Mouse (Mus musculus) CD4-positive helper T cell, adult 2 months (primary cell): ENCODE data around the gene Camk2b.

Source experiments
- DNase-seq: peaks from one replicate; pipeline ENCODE4 v3.0.0-alpha.2; 2012; ENCODE audit warnings: low read depth, missing footprints, low spot score

Gene Camk2b

DNA sequence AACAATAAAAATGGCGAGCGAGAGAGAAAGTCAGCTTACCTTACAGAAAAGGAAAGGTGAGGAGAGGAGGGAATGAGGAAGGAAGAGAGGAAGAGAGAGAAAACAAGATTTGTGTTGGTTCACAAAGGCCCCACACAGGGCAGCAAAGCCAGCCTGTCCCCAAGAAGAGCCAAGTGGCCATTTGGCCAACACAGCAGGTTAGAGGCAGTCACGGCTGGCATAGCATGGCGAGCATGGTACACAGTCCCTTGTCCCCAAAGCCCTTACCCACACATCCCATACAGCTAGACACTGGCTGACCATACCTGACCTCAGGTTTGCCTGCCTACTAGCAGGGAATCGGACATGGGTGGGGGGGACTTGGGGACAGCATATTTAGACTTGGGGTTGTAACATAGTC, 82.5 kb downstream of the Camk2b start:
- DNase-seq, result no peak

DNA sequence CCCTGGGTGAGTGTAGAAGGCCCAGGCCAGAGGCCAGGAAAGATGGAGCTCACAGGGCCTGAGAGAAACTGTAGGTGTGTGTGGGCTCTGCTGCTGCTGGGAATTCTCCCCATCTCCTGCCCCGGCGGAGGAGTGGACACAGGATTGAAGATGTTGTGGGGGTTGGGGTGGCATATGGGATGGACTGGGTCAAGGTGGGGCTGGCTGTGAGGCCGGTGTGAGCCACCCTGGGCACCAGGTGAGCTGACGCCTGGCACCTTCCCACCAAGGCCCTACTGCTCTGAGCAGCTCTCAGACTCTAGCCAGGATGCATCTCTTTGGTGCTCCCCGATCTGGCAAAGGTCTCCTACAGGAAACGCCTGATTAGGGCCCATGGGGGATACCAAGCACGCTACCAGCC, 84.8 kb downstream of the Camk2b start:
- DNase-seq, result no peak

DNA sequence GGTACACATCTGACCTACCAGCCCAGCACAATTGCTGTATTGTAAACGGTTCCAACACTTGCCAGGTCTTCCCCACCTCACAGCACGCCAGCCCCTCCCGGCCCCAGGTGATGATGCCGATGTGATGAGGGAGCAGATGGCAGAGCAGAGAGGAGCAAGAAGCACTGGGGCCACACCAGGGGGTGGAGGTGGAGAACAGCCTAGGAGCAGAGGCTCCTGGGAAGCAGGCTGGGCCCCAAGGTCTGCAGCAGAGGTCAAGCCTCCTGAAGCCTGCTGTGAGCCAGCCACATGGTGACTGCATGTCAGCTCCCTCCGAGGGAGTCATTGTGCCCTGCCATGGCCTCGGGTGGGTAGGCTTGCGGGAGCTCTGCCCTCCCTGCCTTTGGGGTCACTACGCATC, 85.6 kb downstream of the Camk2b start:
- no peak for DNase-seq

DNA sequence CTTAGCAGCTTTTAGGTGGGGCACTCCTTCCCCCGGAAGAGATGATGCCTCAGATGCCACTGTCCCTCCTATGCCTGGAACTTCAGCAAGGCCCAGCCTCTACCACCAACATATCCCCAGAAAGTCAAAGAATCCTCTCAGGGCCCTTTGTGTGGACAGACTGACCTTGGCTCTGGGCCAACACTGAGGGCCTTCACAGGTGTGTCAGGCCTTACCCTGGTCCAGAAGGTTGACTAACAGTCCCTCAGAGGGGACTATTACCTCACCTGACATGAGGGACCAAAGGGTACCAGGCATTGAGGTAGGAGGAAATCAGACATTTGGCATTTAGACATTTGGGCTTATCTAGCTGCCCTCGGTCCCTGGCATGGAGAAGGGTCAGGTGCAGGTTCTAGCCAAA, 86.1 kb downstream of the Camk2b start:
- no peak for DNase-seq

DNA sequence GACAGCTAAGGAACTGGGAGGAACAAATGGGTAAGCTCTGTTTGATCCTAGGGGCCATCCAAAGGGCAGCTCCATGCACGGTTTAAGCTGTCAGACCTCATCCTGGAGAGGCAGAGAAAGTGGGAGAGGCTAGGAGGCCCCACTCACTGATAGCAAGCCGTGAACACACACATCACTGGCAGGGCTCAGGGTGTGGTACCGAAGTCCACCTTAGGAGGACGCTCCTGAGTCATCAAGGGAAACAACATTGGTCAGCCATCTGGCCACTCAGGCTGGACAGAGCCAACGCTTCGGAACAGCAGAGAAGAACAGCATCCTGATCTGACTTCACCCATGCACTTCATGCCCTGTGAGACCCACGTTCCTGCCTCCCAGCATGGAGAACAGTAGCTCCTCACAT, 87.1 kb downstream of the Camk2b start:
- DNase-seq, result no peak

DNA sequence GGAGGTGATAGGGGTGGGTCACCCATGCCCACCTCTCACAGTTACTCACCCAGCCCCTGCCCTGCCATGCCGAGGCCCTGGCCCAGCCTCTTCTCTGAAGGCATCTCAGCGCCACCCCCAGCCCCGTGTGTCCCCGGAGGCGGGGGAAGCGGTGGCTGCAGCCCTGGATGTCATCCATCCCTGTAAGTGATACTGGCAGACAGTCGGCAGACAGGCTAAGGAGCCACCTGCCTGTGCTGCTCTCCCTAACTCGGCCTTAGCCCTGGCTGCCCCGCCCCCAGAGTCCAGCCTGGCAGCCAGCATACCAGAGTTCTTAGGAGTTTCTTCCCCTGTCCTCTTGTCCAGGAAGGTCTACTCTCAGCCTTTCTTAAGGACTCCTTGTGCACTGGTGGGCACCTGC, 90.1 kb downstream of the Camk2b start:
- no peak for DNase-seq

DNA sequence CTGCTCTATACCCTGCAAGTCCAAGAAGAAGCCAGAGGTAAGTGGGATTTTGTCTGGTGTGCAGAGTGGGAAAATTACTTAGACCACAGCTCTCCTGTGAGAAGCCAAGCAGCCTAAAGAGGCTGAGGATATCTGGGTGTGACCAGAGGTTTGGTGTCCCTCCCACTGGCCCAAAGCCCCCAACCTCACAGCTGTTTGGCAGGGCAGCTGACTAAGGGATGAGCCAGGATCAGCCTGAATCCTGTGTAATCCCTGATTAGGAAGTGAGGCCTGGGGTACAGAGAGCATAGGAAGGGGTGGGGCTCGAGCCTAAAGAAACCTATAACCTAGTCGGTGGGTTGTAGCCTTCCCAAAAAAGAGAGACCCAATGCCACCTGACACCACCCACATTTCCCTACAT, 91.1 kb downstream of the Camk2b start:
- no peak for DNase-seq

DNA sequence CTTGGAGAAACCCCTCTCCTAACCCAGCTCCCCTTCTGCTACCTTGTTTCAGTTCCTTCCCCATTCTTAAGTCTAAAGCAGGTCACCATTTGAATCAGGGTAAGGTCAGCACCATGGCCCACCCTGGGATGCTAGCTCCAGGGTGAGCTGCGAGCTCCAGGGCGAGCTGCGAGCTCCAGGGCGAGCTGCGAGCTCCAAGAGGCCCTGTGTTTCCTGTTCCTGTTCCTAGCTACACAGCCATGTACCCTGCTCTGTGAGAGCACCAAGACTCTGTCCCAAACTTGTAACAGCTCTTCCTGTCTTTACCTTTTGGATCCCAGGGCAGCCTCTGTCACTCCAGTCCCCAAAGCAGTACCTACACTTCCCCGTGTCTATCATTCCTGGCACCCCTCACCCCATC, 92.1 kb downstream of the Camk2b start:
- DNase-seq, result no peak

DNA sequence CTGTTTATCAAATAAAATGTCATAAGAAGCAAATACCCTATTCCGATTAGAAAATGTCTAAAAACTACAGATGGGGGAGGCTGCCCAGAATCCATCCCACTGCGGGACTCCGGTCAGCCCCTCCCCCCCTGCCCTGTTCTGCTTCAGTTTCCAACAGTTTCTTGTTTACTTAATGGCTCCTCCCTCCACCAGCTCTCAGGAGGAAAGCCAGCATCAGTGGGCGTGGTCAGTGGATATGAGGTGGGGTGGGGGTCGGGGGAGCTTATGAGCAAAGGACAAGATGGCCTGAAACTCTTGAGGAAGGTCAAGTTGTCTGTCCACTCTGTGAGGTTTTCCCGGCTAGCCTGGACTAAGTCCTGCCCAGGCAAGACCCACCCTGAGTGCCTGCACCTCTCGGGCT, 93.0 kb downstream of the Camk2b start:
- DNase-seq, result no peak

DNA sequence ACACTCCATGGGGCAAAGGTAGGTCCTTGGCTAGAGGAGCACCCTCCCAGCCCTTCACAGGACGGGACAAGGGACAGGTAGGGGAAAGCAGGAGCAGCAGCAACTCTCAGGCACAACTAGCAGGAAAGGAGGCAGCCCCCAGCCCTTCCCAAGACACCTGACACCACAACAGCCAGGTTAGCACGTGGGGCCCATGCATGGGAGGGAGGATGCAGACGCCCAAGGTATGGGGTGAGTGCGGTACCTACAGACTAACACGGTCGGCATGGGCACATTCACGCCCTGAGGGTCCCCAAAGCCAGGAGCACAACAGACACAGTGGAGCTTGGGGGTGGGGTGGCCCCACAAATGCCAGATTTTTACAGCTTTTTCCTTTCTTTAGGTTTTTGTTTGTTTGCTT, 95.0 kb downstream of the Camk2b start:
- no peak for DNase-seq

DNA sequence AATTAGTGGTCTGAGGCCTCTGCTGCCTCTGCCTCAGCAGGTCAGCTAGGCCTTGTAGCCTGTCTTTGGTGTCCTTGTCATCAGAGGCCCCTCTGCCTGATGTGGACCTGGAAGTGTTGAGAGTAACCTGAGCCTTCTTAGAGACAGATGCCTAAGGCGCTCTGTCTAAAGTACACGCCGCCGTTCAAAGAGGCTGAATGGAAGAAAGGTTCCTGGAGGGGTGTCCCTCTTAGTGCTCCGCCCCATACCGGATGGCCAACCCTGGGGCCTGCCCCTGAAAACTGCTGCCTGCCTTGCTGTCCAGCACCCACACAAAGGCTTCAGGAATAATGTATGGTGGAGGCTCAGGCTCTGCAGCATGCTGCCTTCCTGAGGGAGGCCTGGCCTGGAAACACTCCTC, 97.9 kb downstream of the Camk2b start:
- DNase-seq, result no peak

DNA sequence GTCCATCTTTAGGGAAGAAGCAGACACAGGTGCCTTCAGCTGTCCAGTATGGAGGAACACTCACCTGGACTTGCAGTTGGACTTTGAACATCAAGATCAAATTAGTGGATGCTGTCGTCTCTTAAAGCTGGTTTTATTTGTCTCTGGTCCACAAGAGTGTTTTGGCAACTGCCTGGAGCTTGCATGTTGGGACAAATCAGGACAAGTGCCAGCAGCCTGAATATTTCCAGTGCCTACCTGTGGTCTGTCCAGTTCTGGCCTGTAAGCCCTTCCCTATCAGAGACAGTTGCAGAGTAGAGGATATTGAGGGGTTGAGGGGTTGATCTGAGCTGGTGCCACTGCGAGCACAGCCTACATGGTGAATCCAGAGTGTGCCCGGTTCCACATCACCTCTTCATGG, 99.4 kb downstream of the Camk2b start:
- DNase-seq, result no peak

DNA sequence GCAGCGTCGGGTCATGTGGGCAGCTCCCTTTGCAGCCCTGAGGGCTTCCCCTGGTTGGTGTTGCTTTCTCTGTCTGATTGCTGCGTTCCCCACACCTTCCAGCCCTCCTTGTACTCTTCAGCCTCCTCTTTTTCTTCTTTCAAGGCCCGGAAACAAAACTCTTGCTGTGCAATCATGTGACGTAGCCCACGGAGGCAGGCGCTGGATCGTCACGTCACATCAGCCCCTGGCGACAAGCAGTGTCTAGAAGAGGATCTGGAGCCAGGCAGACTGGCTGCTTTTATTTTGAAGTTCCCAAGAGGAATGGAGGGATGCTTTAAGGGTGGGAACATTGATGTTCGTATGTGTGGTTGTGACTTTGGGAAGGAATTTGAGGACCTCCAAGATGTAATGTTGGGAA, 100.3 kb downstream of the Camk2b start:
- DNase-seq, result no peak

DNA sequence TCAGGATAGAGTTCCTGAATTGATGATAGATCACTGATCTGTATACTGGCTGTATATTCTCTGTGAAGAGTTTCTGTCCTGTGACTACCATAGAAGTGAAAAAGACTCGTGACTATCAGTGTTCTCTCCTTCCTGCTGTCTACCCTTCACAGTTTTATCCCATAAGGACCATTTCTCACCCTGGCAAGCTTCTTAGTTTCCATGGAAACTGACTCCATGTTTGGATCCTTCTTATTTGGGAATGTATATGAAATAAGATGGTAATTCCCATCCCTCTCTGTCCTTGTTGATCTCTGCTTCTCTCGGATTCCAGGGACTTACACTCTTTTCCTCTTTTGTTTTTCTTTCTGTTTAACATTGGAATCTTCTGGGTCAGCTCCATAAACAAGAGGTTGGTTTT, 106.1 kb downstream of the Camk2b start:
- DNase-seq, result no peak

DNA sequence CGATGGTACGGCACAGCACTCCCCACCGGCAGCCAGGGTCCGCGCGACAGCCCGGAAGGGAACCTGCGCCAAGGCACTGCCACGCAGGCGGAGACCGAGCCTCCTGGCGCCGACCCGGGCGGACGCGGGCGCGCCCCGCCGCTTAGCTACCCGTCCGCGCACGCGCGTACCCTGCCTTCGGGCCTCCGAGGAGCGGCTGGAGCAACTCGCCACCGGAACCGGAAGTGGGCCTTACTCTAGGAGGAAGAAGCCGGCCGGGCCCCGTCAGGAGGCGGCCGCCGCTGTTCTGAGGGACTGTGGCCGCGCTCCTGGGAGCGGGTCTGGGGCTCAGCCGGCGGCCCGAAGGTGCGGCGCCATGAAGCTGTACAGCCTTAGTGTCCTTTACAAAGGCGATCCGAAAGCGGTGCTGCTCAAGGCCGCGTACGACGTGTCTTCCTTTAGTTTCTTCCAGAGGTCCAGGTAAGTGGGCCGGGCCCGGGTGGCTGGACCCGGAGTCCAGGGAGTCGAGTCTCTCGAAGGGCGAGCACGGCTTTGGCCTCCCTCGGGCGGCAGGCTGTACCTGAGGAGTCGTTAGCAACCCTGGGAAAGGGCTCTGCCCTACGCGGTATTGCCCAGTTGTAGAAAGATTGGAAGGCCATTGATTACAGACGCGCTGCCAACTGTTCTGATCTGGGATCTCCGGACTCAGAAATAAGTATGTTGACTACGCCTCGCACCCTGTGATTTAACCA, 110.5 kb downstream of the Camk2b start, which contains the start of gene Ykt6:
Gene Ykt6 (plus strand): TSS at position 148 of the 731 bp plus-strand sequence.
- DNase-seq, result peak; percentile 89

DNA sequence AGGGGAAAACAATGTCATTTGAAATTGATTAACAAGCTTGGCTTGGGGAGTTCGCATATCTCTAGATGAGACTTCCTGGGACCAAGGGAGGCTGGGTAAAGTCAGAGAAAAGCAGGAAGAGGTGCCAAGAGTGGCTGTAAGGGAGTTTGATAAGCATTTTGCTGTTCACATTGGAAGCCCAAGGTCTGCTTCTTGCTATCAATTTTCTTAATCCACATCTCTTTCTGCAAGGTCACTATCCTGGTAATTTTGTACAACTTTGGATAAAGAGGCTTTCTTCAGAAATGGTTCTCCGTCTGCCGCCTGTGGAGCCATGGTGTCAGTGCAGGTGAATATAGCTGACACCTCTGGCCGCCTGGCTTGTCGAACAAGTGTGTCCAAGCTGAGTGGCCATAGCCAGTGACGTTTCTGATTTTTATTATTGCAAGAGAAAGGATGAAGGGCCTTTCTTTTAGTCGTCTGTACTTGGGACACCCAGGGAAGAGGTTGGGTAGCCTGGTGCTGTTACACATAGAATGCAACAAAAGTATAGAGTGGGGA, 111.1 kb downstream of the Camk2b start:
- DNase-seq, result peak; percentile 58

DNA sequence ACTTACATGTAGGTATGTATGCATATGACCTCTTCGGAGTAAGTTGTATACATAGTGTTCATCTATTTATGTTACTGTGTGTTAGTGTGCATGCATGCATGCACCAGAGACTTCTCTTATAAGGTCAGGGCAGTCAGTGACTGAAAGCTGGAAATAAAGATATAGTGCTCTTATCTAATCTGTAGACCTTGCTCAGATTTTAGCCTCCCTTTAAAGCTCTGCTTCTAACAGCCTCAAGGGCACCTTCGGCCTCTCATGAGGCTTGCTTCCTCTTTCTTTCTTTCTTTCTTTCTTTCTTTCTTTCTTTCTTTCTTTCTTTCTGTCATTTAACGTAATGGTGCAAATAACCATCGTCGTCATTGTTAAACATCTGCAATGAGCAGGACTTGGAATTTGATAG, 111.7 kb downstream of the Camk2b start:
- no peak for DNase-seq

DNA sequence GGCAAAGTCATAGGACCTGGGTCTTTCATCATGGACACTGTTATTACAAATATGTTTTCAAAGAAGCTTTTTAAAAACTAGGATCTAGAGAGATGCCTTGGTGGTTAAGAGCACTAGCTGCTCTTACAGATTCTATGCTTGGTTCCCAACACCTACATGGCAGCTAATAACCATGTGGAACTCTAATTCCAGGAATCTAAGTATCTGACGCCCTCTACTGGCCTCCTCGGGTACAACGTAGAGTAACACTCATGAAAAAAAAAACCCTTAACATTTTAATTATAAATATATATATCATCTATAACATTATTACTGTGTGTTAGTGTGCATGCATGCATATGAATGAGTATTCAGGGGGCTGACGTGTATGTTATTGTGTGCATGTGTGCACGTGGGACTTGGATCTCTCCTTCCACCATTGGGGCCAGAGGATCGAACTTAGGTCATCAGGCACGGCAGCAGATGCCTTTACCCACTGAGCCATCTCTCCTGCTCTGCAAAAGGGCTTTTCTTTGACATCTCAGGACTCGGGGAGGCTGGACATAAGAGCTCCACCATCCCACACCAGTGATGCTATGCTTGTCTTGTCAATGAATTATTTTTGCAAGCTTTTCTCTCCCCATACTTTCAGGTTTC, 112.9 kb downstream of the Camk2b start:
- peak; percentile 39 for DNase-seq

DNA sequence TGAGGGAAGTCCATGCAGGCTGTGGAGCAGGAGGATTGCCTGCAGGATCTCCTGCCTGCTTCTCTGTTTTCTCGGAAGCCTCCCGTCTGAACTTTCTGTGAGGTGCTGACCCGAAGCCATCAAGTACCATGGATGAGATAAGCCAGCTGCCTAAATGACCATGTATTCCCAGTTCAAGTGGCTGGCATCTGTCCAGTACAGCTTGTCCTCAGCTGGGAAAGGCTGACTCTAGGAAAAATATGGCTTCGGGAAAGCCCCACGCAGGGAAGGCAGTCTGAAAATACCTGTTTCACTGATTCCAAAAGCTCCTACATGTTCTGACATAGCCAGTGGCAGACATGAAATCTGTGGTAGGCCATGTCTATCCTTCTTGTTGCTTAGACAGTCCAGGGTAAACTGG, 113.7 kb downstream of the Camk2b start:
- no peak for DNase-seq

DNA sequence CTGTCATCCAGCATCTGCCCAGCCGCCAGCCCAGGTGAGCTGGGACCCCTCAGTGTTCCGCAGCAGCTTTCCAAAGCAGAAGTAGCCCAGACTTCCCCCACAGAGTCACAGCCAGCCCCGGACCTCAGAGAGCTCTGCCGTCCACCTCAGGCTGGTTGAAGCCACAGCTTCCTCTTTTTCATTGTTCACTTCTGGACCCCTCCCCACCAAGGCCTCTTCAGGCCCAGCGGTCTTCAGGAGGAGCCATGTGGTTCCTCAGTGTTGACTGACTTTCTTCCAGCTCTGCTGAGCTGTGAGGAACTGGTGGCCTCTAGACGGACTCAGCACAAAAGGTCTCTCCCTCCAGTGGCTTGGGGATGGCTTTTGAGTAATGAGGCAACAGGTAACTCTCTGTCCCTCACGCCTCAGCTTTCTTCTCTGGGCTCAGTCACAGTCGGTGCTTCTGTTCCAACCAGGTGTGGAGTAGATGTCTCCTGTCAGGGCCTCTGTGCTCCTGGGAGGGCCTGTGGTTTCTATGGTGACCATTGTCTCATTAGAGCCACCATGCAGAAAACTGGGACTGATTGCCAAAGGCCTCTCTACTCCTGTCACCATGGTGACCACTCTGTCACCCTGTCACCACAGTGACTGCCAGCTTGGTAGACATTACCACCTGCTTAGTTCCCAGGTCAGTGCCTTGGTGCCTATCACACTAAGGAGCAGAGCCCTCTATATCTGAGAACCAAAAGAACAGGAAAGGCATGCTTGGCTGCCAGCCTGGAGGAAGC, 116.4 kb downstream of the Camk2b start, which contains the start of gene Gck:
Gene Gck (minus strand): TSS at position 496 of the 767 bp plus-strand sequence.
- no peak for DNase-seq

DNA sequence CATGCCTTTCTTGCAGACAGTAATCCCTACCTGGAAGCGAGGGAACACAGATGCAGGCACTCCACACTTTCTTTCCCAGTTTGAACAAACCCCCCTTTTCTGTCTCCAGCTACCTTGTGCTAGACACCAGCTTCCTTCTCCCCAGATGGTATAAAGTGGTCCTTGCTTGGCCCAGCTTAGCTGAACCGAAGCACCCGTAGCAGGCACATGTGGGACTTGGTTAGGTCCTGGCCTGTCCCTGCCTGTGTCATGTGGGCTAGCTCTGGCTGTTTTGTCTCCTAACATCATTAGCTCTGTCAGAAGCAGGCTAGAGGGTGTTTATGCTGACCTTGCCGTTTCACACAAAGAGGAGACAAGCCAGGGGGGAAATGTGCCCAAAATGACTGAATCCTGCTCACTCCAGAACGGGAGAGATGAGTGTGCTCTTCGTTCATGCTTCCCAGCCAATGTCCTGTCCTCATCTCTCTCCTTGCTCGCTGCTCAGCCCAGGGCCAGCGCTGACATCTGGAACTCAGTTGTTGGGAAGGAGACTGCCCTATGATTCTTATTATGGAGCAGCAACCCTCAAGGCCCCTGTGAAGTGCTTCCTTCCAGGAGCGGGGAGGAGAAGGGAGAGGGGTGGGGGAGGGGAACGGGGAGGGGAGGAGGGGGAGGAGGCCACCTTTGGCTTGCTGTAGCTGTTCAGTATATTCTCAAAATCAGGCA, 117.5 kb downstream of the Camk2b start:
- no peak for DNase-seq

DNA sequence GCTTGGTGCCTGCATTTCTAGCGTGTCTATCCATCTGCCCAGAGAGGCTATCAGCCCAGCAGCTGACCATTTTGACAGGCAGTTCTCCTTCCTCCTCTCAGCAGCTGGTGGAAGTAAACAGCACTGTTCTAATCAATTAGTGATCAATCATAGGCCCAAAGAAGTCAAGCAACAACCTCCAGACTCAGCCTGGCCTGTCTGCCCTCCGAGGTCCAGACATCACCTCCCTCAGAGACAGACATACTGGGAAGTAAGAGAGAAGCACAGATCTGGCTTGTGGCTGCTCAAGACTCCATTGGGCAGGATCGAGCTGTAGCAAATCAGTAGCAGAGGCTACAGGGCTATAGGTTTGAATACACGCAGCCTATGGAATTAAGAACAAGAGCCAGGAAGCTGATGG, 118.4 kb downstream of the Camk2b start:
- no peak for DNase-seq
